Mouse (Mus musculus) heart, postnatal 0 days (tissue): Measurements from ENCODE around the gene Amn1.

Experiments used
- CTCF ChIP-seq: IDR thresholded peaks from 2 replicates; pipeline ENCODE4 v1.5.1; 2016; ENCODE audit warnings: antibody characterized with exemption, control low read depth, low read depth
- EP300 ChIP-seq: IDR thresholded peaks from 2 replicates; pipeline ENCODE4 v1.6.1; 2016; ENCODE audit warnings: antibody characterized with exemption, low read depth

DNA sequence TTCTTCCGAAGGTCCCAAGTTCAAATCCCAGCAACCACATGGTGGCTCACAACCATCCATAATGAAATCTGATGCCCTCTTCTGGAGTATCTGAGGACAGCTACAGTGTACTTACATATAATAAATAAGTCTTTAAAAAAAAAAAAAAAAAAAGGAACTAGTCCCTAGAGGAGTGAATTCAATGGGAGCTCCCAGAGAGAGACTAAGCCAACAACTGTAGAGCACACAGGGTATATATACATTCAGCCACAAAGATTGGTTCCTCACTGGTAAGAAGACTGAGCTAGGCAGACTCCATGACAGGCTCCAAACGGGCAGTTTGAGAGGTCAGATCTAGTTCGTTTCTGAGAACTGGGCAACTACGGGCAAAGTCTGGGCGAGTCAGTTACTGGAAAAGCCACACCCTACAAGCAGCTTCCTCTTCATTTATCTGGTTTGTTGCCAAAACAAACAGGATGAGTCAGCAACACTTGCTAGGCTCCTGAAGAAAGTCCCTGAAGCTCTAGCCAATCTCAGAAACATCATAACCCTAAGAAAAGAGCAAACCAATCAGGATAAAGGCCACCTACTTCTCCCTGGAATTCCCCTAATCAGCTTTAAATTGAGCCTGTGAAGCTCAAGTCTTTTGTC lies 4.9 kb upstream of the Amn1 start:
- TF ChIP-seq CTCF (no peak), EP300 (no peak)
